In genomic region chr17:5269302-5269701, GRCm38 (mm10) we compare ENCODE assay signal across 20 mouse cellular contexts.
DNase-seq lines count a peak whose midpoint lies in the region; ATAC-seq and TF ChIP-seq lines count a peak whose summit lies in the region.
"Had no signal": no experiment of that assay in that cellular context is flagged by ENCODE, and none has a peak within 500 bp of the region (broad histone marks: within the 10 kb centered on the region; RNA-seq: fewer than 3 reads in every experiment).

No protein-coding gene starts in this region.

- intact Hi-C loops in left cerebral cortex, postnatal 14 days (cut with DNase I): no loop called here

- H3K27ac ChIP-seq in kidney, embryonic 16.5 days (ENCODE audit: low read length): no peak overlapping the region; the same call in 1 of the 2 replicates
- H3K27ac ChIP-seq in midbrain, postnatal 0 days (ENCODE audit: low read depth, low read length): no peak overlapping the region
- H3K27ac ChIP-seq in midbrain, embryonic 15.5 days: no peak overlapping the region
- 0 out of 2 replicates have a peak overlapping the region, but pooled peaks have one; percentile 2 for H3K27ac ChIP-seq in hindbrain, embryonic 12.5 days
- no peak overlapping the region for H3K27ac ChIP-seq in neural tube, embryonic 14.5 days (ENCODE audit: low read depth, low read length)
- H3K27ac ChIP-seq: embryonic facial prominence, embryonic 13.5 days; heart, embryonic 15.5 days; macrophage; midbrain, embryonic 12.5 days had no signal

- ATAC-seq in kidney, embryonic 16.5 days (ENCODE audit: low FRiP score, low TSS enrichment): peak; percentile 44; the same call in 1 of the 2 replicates
- ATAC-seq in midbrain, postnatal 0 days (ENCODE audit: low FRiP score): no peak
- no peak for ATAC-seq in midbrain, embryonic 15.5 days (replicated peaks)
- ATAC-seq in hindbrain, embryonic 12.5 days (ENCODE audit: low FRiP score): peak; percentile 49; the same call in 1 of the 2 replicates
- peak; percentile 41; the same call in 1 of the 2 replicates for ATAC-seq in neural tube, embryonic 14.5 days (ENCODE audit: low read depth)
- ATAC-seq: CD4-positive, CD25-positive, alpha-beta regulatory T cell, adult 4 months; liver, postnatal 0 days had no signal

- H3K4me1 ChIP-seq in kidney, embryonic 16.5 days (ENCODE audit: insufficient read depth, low read length): peaks cover 13% of the 10 kb centered on the region
- H3K4me1 ChIP-seq in midbrain, postnatal 0 days (ENCODE audit: insufficient read depth, low read length): 0 out of 2 replicates have a peak, but pooled peaks cover 3% of the 10 kb centered on the region
- H3K4me1 ChIP-seq in midbrain, embryonic 15.5 days: peaks cover 28% of the 10 kb centered on the region
- peaks cover 22% of the 10 kb centered on the region for H3K4me1 ChIP-seq in hindbrain, embryonic 12.5 days
- H3K4me1 ChIP-seq in neural tube, embryonic 14.5 days (ENCODE audit: control insufficient read depth, insufficient read depth, low read length): peaks cover 20% of the 10 kb centered on the region; the same call in 1 of the 2 replicates
- H3K4me1 ChIP-seq: embryonic facial prominence, embryonic 13.5 days had no signal

- H3K4me3 ChIP-seq in kidney, embryonic 16.5 days (ENCODE audit: low read length): no peak overlapping the region
- no peak overlapping the region for H3K4me3 ChIP-seq in midbrain, postnatal 0 days (ENCODE audit: low read depth, low read length)
- H3K4me3 ChIP-seq in midbrain, embryonic 15.5 days: no peak overlapping the region
- H3K4me3 ChIP-seq in hindbrain, embryonic 12.5 days: no peak overlapping the region
- H3K4me3 ChIP-seq in neural tube, embryonic 14.5 days (ENCODE audit: low read depth, low read length): no peak overlapping the region
- H3K4me3 ChIP-seq: embryonic facial prominence, embryonic 13.5 days; heart, embryonic 15.5 days; midbrain, embryonic 12.5 days had no signal

- no peak for DNase-seq in kidney, postnatal 14 days
- peak; percentile 32 for DNase-seq in midbrain, postnatal 0 days (ENCODE audit: low spot score)
- no peak for DNase-seq in left cerebral cortex, postnatal 14 days (ENCODE audit: low spot score in 2 of 2)
- DNase-seq: cerebellum, adult 9-11 months; gastrocnemius, postnatal 10 days; heart, adult 18-20 months; kidney, adult 18-20 months; liver; liver, postnatal 0 days; thymus, postnatal 36 days had no signal

- peaks cover 10% of the 10 kb centered on the region for H3K36me3 ChIP-seq in kidney, embryonic 16.5 days (ENCODE audit: insufficient read depth, low read length)
- peaks cover 2% of the 10 kb centered on the region; the same call in 1 of the 2 replicates for H3K36me3 ChIP-seq in midbrain, postnatal 0 days (ENCODE audit: insufficient read depth, low read length)
- H3K36me3 ChIP-seq in midbrain, embryonic 15.5 days (replicated peaks): peaks cover 3% of the 10 kb centered on the region; the same call in 1 of the 2 replicates
- peaks cover 4% of the 10 kb centered on the region; the same call in 1 of the 2 replicates for H3K36me3 ChIP-seq in hindbrain, embryonic 12.5 days
- no peaks in the 10 kb centered on the region for H3K36me3 ChIP-seq in neural tube, embryonic 14.5 days (ENCODE audit: control insufficient read depth, insufficient read depth, low read length)
- H3K36me3 ChIP-seq: heart, embryonic 15.5 days had no signal

- no peak for TF ChIP-seq CTCF in midbrain, postnatal 0 days (IDR thresholded peaks at IDR 0.05)

- H3K9me3 ChIP-seq in kidney, embryonic 16.5 days (ENCODE audit: low read length): no peaks in the 10 kb centered on the region
- H3K9me3 ChIP-seq in midbrain, postnatal 0 days (ENCODE audit: low read length): no peaks in the 10 kb centered on the region
- no peaks in the 10 kb centered on the region for H3K9me3 ChIP-seq in midbrain, embryonic 15.5 days
- no peaks in the 10 kb centered on the region for H3K9me3 ChIP-seq in hindbrain, embryonic 12.5 days (replicated peaks)
- no peaks in the 10 kb centered on the region for H3K9me3 ChIP-seq in neural tube, embryonic 14.5 days (ENCODE audit: control insufficient read depth, low read length)
- H3K9me3 ChIP-seq: embryonic facial prominence, embryonic 13.5 days; G1E; heart, embryonic 15.5 days; midbrain, embryonic 12.5 days had no signal

- no peak overlapping the region for H3K9ac ChIP-seq in kidney, embryonic 16.5 days (replicated peaks; ENCODE audit: low read length)
- H3K9ac ChIP-seq in midbrain, postnatal 0 days (replicated peaks; ENCODE audit: low read length, poor library complexity, severe bottlenecking): no peak overlapping the region
- H3K9ac ChIP-seq in midbrain, embryonic 15.5 days: no peak overlapping the region
- H3K9ac ChIP-seq in hindbrain, embryonic 12.5 days: no peak overlapping the region
- no peak overlapping the region for H3K9ac ChIP-seq in neural tube, embryonic 14.5 days (replicated peaks; ENCODE audit: low read depth, low read length)
- H3K9ac ChIP-seq: embryonic facial prominence, embryonic 13.5 days; heart, embryonic 15.5 days; liver, postnatal 0 days; midbrain, embryonic 12.5 days had no signal

- WGBS in kidney, embryonic 16.5 days: 49% methylated on average over 10 of the region's 10 CpGs
- 79% methylated on average over 10 of the region's 10 CpGs for WGBS in midbrain, postnatal 0 days
- 80% methylated on average over 10 of the region's 10 CpGs for WGBS in midbrain, embryonic 15.5 days
- 75% methylated on average over 10 of the region's 10 CpGs for WGBS in hindbrain, embryonic 12.5 days
- whole genome bisulfite sequencing in neural tube, embryonic 14.5 days: 54% methylated on average over 10 of the region's 10 CpGs

- no peaks in the 10 kb centered on the region for H3K27me3 ChIP-seq in kidney, embryonic 16.5 days (ENCODE audit: insufficient read depth, low read length)
- no peaks in the 10 kb centered on the region for H3K27me3 ChIP-seq in midbrain, postnatal 0 days (ENCODE audit: insufficient read depth, low read length)
- H3K27me3 ChIP-seq in midbrain, embryonic 15.5 days (replicated peaks): no peaks in the 10 kb centered on the region
- no peaks in the 10 kb centered on the region for H3K27me3 ChIP-seq in hindbrain, embryonic 12.5 days
- H3K27me3 ChIP-seq in neural tube, embryonic 14.5 days (ENCODE audit: control insufficient read depth, insufficient read depth, low read length): no peaks in the 10 kb centered on the region
- H3K27me3 ChIP-seq: embryonic facial prominence, embryonic 13.5 days; heart, embryonic 15.5 days; midbrain, embryonic 12.5 days had no signal

- H3K4me2 ChIP-seq in kidney, embryonic 16.5 days (replicated peaks; ENCODE audit: low read depth, low read length): no peak overlapping the region
- H3K4me2 ChIP-seq in midbrain, postnatal 0 days (ENCODE audit: low read depth, low read length, poor library complexity, severe bottlenecking): no peak overlapping the region
- no peak overlapping the region for H3K4me2 ChIP-seq in midbrain, embryonic 15.5 days
- no peak overlapping the region for H3K4me2 ChIP-seq in hindbrain, embryonic 12.5 days (replicated peaks)
- no peak overlapping the region for H3K4me2 ChIP-seq in neural tube, embryonic 14.5 days (ENCODE audit: low read depth, low read length)
- H3K4me2 ChIP-seq: embryonic facial prominence, embryonic 13.5 days; heart, embryonic 15.5 days; midbrain, embryonic 12.5 days had no signal

Comparison
In these comparisons a context has a peak if more than half of its experiments do, and no peak if none do; other contexts are left out.
1. ATAC-seq: peak in kidney, embryonic 16.5 days (single experiment), hindbrain, embryonic 12.5 days (single experiment) and neural tube, embryonic 14.5 days (single experiment); none in midbrain, postnatal 0 days (single experiment) and midbrain, embryonic 15.5 days (single experiment).